Mouse (Mus musculus) inflammation-experienced regulatory T-cells, adult 6 months (primary cell): ENCODE data around the gene Ssbp2. TPM values are rescaled to one million over a fixed set of nuclear protein-coding genes. Genes with fewer than 3 reads are reported as not detected.

ENCODE experiments used
- ATAC-seq: one replicate; pipeline ENCODE4 v1.8.0; 2017
- polyA plus RNA-seq, 3 experiments: library from polyadenylated mRNA; unstranded; fragments of 100-300 nt; shearing (Covaris generic); gene quantifications; one replicate each; pipeline ENCODE4 v1.2.1; 2017

Gene Ssbp2
- polyA plus RNA-seq: 100 to 1,000 TPM in 2 of 3 experiments, 10 to 100 TPM in 1; 27.3 to 231 (median 181) TPM

GRCm38 (mm10) chr13:91459896-91460620, at the start of gene Ssbp2:
Gene Ssbp2, plus strand, starts transcription at chr13:91460283.
- peak; percentile 8 for ATAC-seq

GRCm38 (mm10) chr13:91413752-91414503, 46.2 kb upstream of the Ssbp2 start:
- ATAC-seq: no peak

GRCm38 (mm10) chr13:91415896-91416295, 44.2 kb upstream of the Ssbp2 start:
- no peak for ATAC-seq

GRCm38 (mm10) chr13:91416698-91417097, 43.4 kb upstream of the Ssbp2 start:
- no peak for ATAC-seq

GRCm38 (mm10) chr13:91421387-91421949, 38.6 kb upstream of the Ssbp2 start:
- no peak for ATAC-seq

GRCm38 (mm10) chr13:91430867-91431266, 29.2 kb upstream of the Ssbp2 start:
- peak; percentile 61 for ATAC-seq

- peak; percentile 13 for ATAC-seq
Measured at GRCm38 (mm10) chr13:91431392-91432355, 28.4 kb upstream of the Ssbp2 start.

GRCm38 (mm10) chr13:91433021-91433420, 27.1 kb upstream of the Ssbp2 start:
- ATAC-seq: no peak

- ATAC-seq: no peak
Measured at GRCm38 (mm10) chr13:91437931-91438330, 22.2 kb upstream of the Ssbp2 start.

GRCm38 (mm10) chr13:91441476-91441875, 18.6 kb upstream of the Ssbp2 start:
- ATAC-seq: no peak

GRCm38 (mm10) chr13:91446728-91447127, 13.4 kb upstream of the Ssbp2 start:
- ATAC-seq: no peak

GRCm38 (mm10) chr13:91448936-91449335, 11.1 kb upstream of the Ssbp2 start:
- ATAC-seq: no peak

- peak; percentile 35 for ATAC-seq
Measured at GRCm38 (mm10) chr13:91451405-91452166, 8.5 kb upstream of the Ssbp2 start.

GRCm38 (mm10) chr13:91452269-91452668, 7.8 kb upstream of the Ssbp2 start:
- ATAC-seq: no peak

GRCm38 (mm10) chr13:91453236-91453635, 6.8 kb upstream of the Ssbp2 start:
- ATAC-seq: peak; percentile 97

GRCm38 (mm10) chr13:91456041-91456440, 4.0 kb upstream of the Ssbp2 start:
- ATAC-seq: no peak

- no peak for ATAC-seq
Measured at GRCm38 (mm10) chr13:91456735-91457134, 3.3 kb upstream of the Ssbp2 start.

GRCm38 (mm10) chr13:91457974-91458373, 2.1 kb upstream of the Ssbp2 start:
- ATAC-seq: no peak

- no peak for ATAC-seq
Measured at GRCm38 (mm10) chr13:91459489-91459888, 594 bp upstream of the Ssbp2 start.

GRCm38 (mm10) chr13:91460621-91461284, 670 bp downstream of the Ssbp2 start:
- peak; percentile 91 for ATAC-seq

- ATAC-seq: no peak
Measured at GRCm38 (mm10) chr13:91461299-91461698, 1.2 kb downstream of the Ssbp2 start.
